In genomic region chr5:144836100-144836499, GRCm38 (mm10) we compare ENCODE assay signal across 8 mouse cellular contexts.
DNase-seq lines count a peak whose midpoint lies in the region; ATAC-seq and TF ChIP-seq lines count a peak whose summit lies in the region.

No protein-coding gene starts in this region.

- no peak for ATAC-seq in hindbrain, embryonic 14.5 days (ENCODE audit: low FRiP score)
- no peak for ATAC-seq in hindbrain, embryonic 16.5 days
- ATAC-seq in stomach, postnatal 0 days (ENCODE audit: low FRiP score, low TSS enrichment) = no peak

- peak; percentile 25 for DNase-seq in hindbrain, embryonic 14.5 days (ENCODE audit: low spot score)
- peak; percentile 9 for DNase-seq in thymus, postnatal 0 days (ENCODE audit: low spot score)
- no peak for DNase-seq in thymus, adult 18-20 months
- DNase-seq in embryo, embryonic 9.5 days (ENCODE audit: extremely low spot score) = peak; percentile 11
- no peak for DNase-seq in stomach, postnatal 0 days (ENCODE audit: low spot score)
- DNase-seq in ovary, postnatal 14 days (ENCODE audit: low spot score) = no peak
- no peak for DNase-seq in MN1 (ENCODE audit: low spot score)

- H3K27me3 ChIP-seq in hindbrain, embryonic 14.5 days (ENCODE audit: control insufficient read depth, insufficient read depth, low read length) = no peaks in the 10 kb centered on the region
- H3K27me3 ChIP-seq in hindbrain, embryonic 16.5 days (replicated peaks; ENCODE audit: control insufficient read depth, insufficient read depth, low read length) = no peaks in the 10 kb centered on the region
- H3K27me3 ChIP-seq in stomach, postnatal 0 days (ENCODE audit: control insufficient read depth, insufficient read depth, low read length) = no peaks in the 10 kb centered on the region

- H3K9me3 ChIP-seq in hindbrain, embryonic 14.5 days (ENCODE audit: control insufficient read depth, low read length) = no peaks in the 10 kb centered on the region
- no peaks in the 10 kb centered on the region for H3K9me3 ChIP-seq in hindbrain, embryonic 16.5 days (ENCODE audit: control insufficient read depth, low read length)
- H3K9me3 ChIP-seq in stomach, postnatal 0 days (ENCODE audit: control insufficient read depth, low read length) = no peaks in the 10 kb centered on the region

- 97% methylated on average over 3 of the region's 3 CpGs for WGBS in hindbrain, embryonic 14.5 days
- 89% methylated on average over 3 of the region's 3 CpGs for WGBS in hindbrain, embryonic 16.5 days
- WGBS in stomach, postnatal 0 days = 92% methylated on average over 3 of the region's 3 CpGs

- H3K27ac ChIP-seq in hindbrain, embryonic 14.5 days = no peak overlapping the region
- no peak overlapping the region for H3K27ac ChIP-seq in hindbrain, embryonic 16.5 days (ENCODE audit: low read depth, low read length)
- no peak overlapping the region for H3K27ac ChIP-seq in stomach, postnatal 0 days (replicated peaks)

- no peak overlapping the region for H3K4me3 ChIP-seq in hindbrain, embryonic 14.5 days (replicated peaks; ENCODE audit: low read length)
- H3K4me3 ChIP-seq in hindbrain, embryonic 16.5 days (ENCODE audit: low read length) = no peak overlapping the region
- no peak overlapping the region for H3K4me3 ChIP-seq in stomach, postnatal 0 days (ENCODE audit: low read depth, low read length)

- H3K9ac ChIP-seq in hindbrain, embryonic 14.5 days = no peak overlapping the region
- H3K9ac ChIP-seq in hindbrain, embryonic 16.5 days (ENCODE audit: low read depth, low read length) = no peak overlapping the region
- no peak overlapping the region for H3K9ac ChIP-seq in stomach, postnatal 0 days (ENCODE audit: low read length)

- peaks cover 100% of the 10 kb centered on the region for H3K36me3 ChIP-seq in hindbrain, embryonic 14.5 days (replicated peaks; ENCODE audit: control insufficient read depth, insufficient read depth)
- peaks cover 73% of the 10 kb centered on the region for H3K36me3 ChIP-seq in hindbrain, embryonic 16.5 days (ENCODE audit: control insufficient read depth, insufficient read depth, low read length)
- peaks cover 46% of the 10 kb centered on the region for H3K36me3 ChIP-seq in stomach, postnatal 0 days (ENCODE audit: control insufficient read depth, insufficient read depth, low read length)

- H3K4me2 ChIP-seq in hindbrain, embryonic 14.5 days (replicated peaks) = no peak overlapping the region
- no peak overlapping the region for H3K4me2 ChIP-seq in hindbrain, embryonic 16.5 days (ENCODE audit: low read length)
- no peak overlapping the region for H3K4me2 ChIP-seq in stomach, postnatal 0 days (replicated peaks; ENCODE audit: low read depth)

- no peaks in the 10 kb centered on the region for H3K4me1 ChIP-seq in hindbrain, embryonic 14.5 days (replicated peaks; ENCODE audit: control insufficient read depth, insufficient read depth, low read length)
- H3K4me1 ChIP-seq in hindbrain, embryonic 16.5 days (ENCODE audit: control insufficient read depth, insufficient read depth, low read depth, low read length) = no peaks in the 10 kb centered on the region
- no peaks in the 10 kb centered on the region for H3K4me1 ChIP-seq in stomach, postnatal 0 days (replicated peaks; ENCODE audit: control insufficient read depth, insufficient read depth)

- peak; percentile 64 for TF ChIP-seq CTCF in stomach, postnatal 0 days (IDR thresholded peaks at IDR 0.05; ENCODE audit: low read depth)

- no peak for TF ChIP-seq EP300 in stomach, postnatal 0 days (optimal IDR thresholded peaks at IDR 0.05)

Comparison
In these comparisons a context has a peak if more than half of its experiments do, and no peak if none do; other contexts are left out.
1. DNase-seq: peak in hindbrain, embryonic 14.5 days (single experiment), thymus, postnatal 0 days (single experiment) and embryo, embryonic 9.5 days (single experiment); none in thymus, adult 18-20 months (0 of 2), stomach, postnatal 0 days (single experiment), ovary, postnatal 14 days (single experiment) and MN1 (single experiment).